Mouse (Mus musculus): ENCODE measurements around the gene Dnaja2.

Gene Dnaja2

GRCm38 (mm10) chr8:85500460-85500859, 54.7 kb downstream of the Dnaja2 start:
- no peak for DNase-seq (ENCODE audit: low spot score)

GRCm38 (mm10) chr8:85498577-85498976, 56.6 kb downstream of the Dnaja2 start:
- DNase-seq (ENCODE audit: low spot score): no peak

GRCm38 (mm10) chr8:85496778-85497177, 58.4 kb downstream of the Dnaja2 start:
- no peak for DNase-seq (ENCODE audit: low spot score)

- DNase-seq (ENCODE audit: low spot score): no peak
Measured at GRCm38 (mm10) chr8:85496125-85496524, 59.0 kb downstream of the Dnaja2 start.

GRCm38 (mm10) chr8:85492940-85493931, 61.9 kb downstream of the Dnaja2 start:
- DNase-seq (ENCODE audit: low spot score): peak; percentile 25

- DNase-seq (ENCODE audit: low spot score): peak; percentile 92
Measured at GRCm38 (mm10) chr8:85492125-85492875, 62.8 kb downstream of the Dnaja2 start, which contains the start of gene Gpt2. TSS of gene Gpt2 (plus strand) at chr8:85492576.

GRCm38 (mm10) chr8:85489546-85489945, 65.6 kb downstream of the Dnaja2 start:
- no peak for DNase-seq (ENCODE audit: low spot score)

- no peak for DNase-seq (ENCODE audit: low spot score)
Measured at GRCm38 (mm10) chr8:85488631-85489030, 66.5 kb downstream of the Dnaja2 start.

- DNase-seq (ENCODE audit: low spot score): no peak
Measured at GRCm38 (mm10) chr8:85487906-85488620, 67.1 kb downstream of the Dnaja2 start.
